Mouse (Mus musculus) heart, postnatal 0 days (tissue): ENCODE data around the gene 1700029I15Rik.

Source experiments
- CTCF ChIP-seq: IDR thresholded peaks from 2 replicates; pipeline ENCODE4 v1.5.1; 2016; ENCODE audit warnings: antibody characterized with exemption, control low read depth, low read depth
- EP300 ChIP-seq: IDR thresholded peaks from 2 replicates; pipeline ENCODE4 v1.6.1; 2016; ENCODE audit warnings: antibody characterized with exemption, low read depth

GRCm38 (mm10) chr2:92376300-92376699 is 6.0 kb upstream of the 1700029I15Rik start:
- TF ChIP-seq EP300 (no peak), CTCF (no peak)
